Mouse (Mus musculus) T-helper 1 cell (primary cell): ENCODE results near the gene Pdlim5.

Experiments used
- in situ Hi-C: fragments of 300-600 bp; cut with MboI, MseI; formaldehyde crosslinking; loops from one replicate; pipeline ENCODE4 v1.15.1; 2025; ENCODE audit warnings: high pct_unique_total_duplicates

The Pdlim5 gene

DNA sequence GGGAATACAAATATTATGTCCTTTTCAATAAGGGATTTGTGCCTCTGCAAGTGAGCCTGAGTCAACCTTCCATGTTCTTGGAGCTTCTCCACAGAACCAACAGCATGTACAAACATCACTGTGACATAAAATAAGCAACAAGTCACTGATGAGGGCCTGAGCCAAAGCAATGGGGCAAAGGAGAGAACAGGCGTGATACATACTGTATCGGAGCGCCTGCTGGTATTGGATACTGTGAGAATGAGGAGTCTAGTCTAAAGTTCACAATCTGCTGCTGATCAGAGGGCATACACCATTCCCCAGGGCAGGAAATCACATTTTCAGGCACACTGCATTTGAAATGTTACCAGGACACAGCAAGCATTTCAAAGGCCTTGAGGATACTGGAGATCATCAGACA lies 119.0 kb downstream of the Pdlim5 start:
- in situ Hi-C loops: loop anchor here (5.0 to 25.0 kb wide), 2 partner anchors 386 to 414 kb away; no protein-coding TSS in a partner anchor

DNA sequence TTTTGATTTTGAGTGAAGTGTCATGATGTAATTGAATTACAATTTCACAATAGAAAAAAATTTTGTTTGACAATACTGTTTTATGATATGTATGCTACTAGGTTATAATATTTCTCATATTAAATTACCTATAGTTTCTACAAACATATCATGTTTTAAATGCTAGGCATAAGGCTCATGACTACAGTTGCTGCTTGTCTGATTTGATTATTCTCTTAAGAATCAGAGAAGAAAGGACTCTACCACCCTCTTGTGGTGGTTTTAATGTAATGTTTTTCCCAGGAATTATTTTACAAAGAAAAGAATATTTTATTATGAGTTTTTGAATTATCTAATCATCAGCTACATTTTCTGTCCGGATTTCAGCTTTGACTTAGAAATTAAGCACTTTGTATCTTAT lies 120.5 kb downstream of the Pdlim5 start:
- in situ Hi-C loops: loop anchor here (5.0 to 25.0 kb wide), 2 partner anchors 387 to 413 kb away; no protein-coding TSS in a partner anchor

DNA sequence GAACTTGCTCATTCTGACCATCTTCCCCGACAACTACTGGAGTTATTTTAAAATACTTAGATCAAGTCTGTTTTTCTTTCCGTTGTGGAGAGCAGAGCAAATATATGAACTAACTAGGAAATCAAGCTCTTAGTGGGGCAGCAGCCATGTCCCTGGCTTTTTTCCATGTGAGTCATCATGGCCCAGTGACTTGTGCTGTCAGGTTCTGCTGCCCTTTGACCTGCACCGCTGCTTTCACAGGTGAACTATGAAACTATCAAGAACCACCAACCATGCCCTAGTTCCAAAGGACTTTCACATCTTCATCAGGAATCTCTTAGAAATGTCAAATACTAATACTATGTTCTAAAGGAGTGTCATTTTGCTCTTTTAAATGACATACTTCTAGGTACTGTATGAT lies 121.0 kb downstream of the Pdlim5 start:
- in situ Hi-C loops: no loop called here

DNA sequence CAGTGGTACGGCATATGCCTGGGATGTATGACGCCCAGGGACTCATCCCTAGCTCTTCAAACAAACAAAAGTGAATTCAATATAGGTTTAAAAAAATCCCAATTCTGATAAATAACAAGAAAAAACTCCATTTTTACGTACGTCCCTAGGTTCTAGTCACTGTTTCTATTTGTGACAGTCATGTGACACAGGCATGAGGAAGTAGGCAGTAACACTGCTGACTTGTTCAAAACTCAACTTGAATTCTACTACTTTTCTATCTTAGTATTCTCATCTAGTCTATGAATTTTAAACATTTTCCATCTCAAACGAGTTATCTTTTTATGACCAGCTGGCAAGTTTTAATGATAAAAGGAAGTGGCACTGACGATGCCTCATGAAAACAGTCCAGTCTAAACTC lies 122.2 kb downstream of the Pdlim5 start:
- in situ Hi-C loops: no loop called here

DNA sequence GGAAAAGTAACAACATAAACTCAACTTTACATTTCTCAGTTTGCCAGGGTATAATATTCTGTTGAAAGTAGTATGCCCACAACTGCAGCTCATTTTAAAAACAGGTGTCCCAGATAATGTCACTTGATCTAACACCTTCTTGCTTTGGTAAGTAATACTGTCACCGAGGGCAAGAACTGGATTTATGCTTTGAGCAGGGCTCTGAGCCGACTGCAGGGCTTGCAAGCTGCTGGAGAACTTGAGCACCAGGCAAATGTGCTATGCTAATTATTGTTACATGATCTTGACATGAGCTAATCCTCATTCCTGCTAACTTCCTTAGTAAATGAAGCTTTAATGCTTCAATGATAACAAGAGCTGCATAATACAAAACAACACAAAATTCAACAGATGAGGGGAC lies 139.1 kb downstream of the Pdlim5 start:
- in situ Hi-C loops: no loop called here

GRCm38 (mm10) chr3:142252086-142252485 lies 143.4 kb downstream of the Pdlim5 start:
- in situ Hi-C loops: no loop called here

DNA sequence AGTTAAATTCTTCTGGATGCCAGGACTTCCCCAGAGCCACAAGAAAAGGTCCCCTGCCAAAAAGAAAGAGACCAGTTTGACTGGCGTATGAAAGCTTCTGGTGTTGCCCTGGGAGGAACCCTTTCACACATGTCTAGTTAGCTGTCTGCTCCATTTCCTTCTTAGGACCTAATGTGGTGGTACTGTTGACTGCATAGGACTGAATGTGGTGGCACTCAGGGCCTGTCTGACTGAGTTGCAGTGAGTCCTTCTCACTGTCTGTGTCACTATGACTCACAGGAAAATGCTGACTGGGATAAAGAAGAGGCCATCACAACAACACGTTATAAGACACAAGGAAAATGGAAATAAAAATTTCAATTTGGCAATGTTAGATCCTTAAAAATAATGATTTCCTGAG lies 146.0 kb downstream of the Pdlim5 start:
- in situ Hi-C loops: no loop called here

GRCm38 (mm10) chr3:142243263-142243662 lies 152.2 kb downstream of the Pdlim5 start:
- in situ Hi-C loops: no loop called here

- in situ Hi-C loops: no loop called here
These were observed 156.2 kb downstream of the Pdlim5 start for GRCm38 (mm10) chr3:142239298-142239697.

DNA sequence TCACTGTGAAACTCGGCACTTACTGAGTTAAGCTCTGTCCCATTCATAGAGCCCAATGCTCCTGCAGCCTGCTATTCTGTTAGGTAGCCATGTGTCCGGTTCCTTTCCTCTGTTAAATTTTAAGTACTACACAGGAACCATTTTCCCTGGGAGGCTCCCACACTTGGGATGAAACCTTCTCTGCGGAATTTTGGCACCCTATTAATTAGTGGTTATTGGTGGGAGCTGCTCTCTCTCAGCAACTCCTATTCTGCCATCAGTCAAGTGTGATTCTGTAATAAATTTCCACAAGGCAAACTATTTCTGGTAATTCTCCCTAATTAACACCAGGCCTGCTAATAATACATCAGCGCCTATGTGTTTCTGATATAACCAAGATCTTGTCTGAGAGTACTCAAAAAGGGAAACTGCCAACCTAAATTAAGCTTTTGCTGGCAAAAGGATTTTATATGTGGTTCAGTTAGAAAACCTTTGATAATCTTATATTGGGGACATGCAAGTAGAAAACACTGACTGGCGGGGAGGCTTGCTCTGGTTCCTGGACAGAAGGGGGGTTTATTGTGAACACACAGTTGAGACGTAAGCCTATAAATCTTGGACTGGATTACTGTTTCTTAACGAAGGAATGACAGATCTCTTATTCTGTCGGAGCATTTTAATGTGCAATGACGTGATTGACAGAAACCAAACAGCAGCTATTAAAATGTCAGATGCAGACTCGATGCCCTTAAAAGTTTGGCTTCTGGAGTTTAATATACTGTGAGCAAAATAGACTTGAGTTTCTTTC lies 157.0 kb downstream of the Pdlim5 start:
- in situ Hi-C loops: no loop called here

DNA sequence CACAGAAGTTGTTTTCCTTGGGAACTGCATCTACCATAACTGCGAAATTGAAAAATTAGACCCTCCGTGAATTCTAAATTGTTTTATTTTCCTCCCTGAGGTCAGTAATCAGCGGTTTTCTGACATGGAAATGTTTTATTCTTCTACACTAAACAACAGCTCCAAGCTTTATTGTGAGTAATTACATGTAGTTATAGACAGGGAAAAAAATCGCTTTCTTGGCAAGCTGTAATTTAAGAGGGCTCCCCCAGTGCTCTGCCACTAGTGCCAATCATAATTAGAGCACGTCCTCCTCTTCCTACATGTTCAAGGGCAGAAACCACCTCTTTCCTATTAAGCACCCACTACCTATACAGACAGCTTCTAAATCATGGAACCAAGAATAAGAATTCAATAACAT lies 157.9 kb downstream of the Pdlim5 start:
- in situ Hi-C loops: no loop called here

DNA sequence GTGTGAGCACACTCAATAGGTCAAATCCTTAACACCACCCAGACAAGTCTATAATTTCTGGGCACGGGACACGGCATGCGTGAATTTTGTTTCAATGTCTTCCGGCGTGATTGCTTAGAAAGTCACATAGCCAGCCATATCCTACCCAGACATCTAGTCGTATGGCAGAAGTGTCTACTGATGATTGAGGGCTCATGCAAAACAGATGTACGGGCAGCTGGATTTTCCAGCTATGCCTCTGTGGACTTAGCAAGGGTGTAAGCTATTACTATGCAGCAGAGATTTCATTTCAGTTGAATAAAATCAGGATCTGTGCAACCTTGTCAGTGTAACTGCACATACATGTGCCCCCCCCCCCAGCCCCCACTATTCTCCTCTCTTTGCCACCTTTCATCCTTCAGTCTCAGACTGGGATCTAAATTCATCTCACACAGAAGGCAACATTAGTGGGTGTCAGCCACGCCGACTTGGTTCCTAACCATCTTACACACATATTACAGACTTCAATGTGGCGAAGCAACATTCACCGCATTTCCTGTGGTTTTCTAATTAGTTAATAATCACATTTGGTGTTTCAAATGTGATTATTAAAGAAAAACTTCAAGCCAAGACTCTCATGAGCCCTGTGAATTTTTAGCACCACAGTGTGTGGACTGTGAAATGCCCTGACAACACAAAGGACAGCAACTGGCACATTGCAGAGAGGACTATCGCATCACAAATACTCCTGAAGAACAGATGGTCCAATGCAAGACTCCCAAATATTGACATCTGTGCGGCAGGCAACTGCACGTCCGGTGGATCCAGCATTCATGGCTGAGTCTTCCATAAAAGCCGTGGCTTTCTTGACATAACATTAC lies 161.7 kb downstream of the Pdlim5 start:
- in situ Hi-C loops: no loop called here

DNA sequence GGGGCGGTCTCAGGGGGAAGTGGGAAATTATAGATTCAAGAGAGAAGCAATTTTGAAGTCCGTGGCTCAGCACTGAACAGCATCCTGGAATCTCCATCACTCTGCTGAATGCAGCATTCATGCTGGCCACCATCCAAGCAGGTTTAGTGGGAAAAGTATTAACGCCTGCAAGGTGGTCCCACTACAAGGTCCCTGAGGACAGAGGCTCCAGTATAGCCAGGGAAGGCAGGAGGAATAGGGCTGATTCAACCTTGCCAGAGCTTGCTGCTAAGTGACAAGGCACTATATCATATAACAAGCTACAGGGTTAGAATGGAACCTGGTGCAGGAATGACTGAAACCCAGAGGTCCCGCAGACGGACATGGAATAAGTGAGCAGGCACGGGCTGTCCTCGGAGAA lies 166.8 kb downstream of the Pdlim5 start:
- in situ Hi-C loops: no loop called here

GRCm38 (mm10) chr3:142222471-142223103 lies 172.9 kb downstream of the Pdlim5 start:
- in situ Hi-C loops: no loop called here

- in situ Hi-C loops: no loop called here
These were observed 175.6 kb downstream of the Pdlim5 start for GRCm38 (mm10) chr3:142219910-142220309.

DNA sequence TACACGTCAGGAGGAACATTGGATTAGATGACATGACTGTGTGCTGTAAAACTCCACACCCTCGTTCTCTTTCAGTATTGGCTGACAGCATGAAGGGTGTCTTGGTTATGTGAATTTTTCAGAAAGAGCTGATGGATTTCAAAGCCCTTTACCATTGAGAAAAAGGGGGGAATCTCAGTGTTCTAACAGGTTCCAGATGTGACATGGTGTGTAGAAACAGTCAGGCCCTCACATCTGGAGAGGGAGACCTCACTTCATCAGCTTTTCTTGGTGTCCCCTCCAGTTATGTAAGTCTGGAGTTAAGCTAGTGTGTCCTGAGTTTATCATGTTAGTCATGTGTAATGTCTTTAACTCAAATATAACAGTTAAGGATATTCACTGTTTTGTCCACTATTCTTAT lies 182.7 kb downstream of the Pdlim5 start:
- in situ Hi-C loops: no loop called here

GRCm38 (mm10) chr3:142212186-142212585 lies 183.3 kb downstream of the Pdlim5 start:
- in situ Hi-C loops: no loop called here

- in situ Hi-C loops: no loop called here
These were observed 185.5 kb downstream of the Pdlim5 start for GRCm38 (mm10) chr3:142209981-142210380.

- in situ Hi-C loops: no loop called here
These were observed 186.4 kb downstream of the Pdlim5 start for GRCm38 (mm10) chr3:142209057-142209456.

DNA sequence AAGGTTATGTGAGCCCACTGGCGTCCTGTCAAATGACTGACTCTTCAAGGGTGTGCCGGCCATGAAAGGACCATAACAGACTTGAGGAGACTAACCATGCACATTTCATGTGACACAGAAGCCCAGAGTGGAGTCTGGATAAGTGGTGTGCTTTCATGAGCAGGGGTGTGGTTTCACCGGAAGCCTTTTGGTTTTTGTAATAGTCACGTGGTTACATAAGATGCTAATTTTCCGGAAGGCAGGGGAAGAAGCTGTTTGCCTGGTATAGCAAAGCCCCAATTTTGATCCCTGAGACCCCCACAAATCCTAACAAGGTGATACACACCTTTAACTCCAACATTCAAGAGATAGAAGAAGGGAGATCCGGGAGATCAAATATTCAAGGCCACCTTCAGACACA lies 188.0 kb downstream of the Pdlim5 start:
- in situ Hi-C loops: no loop called here

DNA sequence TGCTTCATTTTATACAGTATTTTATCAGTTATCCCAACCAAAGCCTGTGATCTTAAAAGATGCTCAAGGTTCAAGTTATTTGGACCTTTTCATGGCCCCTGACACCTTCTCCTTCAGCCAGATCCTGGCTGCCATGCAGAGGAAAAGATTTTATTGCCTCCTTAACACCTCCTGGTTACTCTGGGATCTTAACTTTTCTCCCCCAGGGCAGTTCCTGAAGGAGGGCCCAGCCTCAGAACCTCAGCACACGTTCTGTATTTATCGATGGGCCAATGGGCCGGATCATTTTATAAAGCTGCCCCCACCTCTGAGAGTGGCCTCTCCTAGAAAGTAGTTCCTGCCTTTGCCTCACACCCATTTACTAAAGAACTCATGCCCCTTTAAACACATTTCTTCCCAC lies 189.2 kb downstream of the Pdlim5 start:
- in situ Hi-C loops: no loop called here

- in situ Hi-C loops: loop anchor here (10.0 kb wide), 1 partner anchor 1381 kb away; no protein-coding TSS in a partner anchor
These were observed 199.4 kb downstream of the Pdlim5 start for GRCm38 (mm10) chr3:142196142-142196541.
